Mouse (Mus musculus): Measurements from ENCODE around the gene Coa5. TPM values are rescaled to one million over a fixed set of nuclear protein-coding genes. Genes with fewer than 3 reads are reported as not detected.

The Coa5 gene
- total RNA-seq, 2 experiments from 2014 or later: 90.6 to 92.3 TPM

GRCm38 (mm10) chr1:37368768-37369385 lies 61.0 kb downstream of the Coa5 start:
- DNase-seq (ENCODE audit: low spot score): no peak

- DNase-seq (ENCODE audit: low spot score): no peak
These were observed 61.8 kb downstream of the Coa5 start for GRCm38 (mm10) chr1:37368125-37368524.

Other genes starting within 250 kb of the Coa5 start
- gene Cnga3, start 215.7 kb downstream of the Coa5 start, total RNA-seq (2021): under 1 TPM; 0.34 to 0.38 TPM
- gene Inpp4a, start 130.2 kb downstream of the Coa5 start, total RNA-seq (2021): 10 to 100 TPM; 18.8 to 19.2 TPM
- gene Unc50, start within 50 bp of the Coa5 start, total RNA-seq (2021): 10 to 100 TPM; 13.3 to 18.2 TPM
- 1 to 10 TPM; 4.8 to 8.7 TPM for gene Mgat4a, start 110.9 kb upstream of the Coa5 start, total RNA-seq (2021)

Data from gastrocnemius, adult 18-20 months (tissue).